Mouse (Mus musculus) brown adipose tissue, adult 24 weeks (tissue): ENCODE data around the gene Runx3. TPM values are rescaled to one million over a fixed set of nuclear protein-coding genes. Genes with fewer than 3 reads are reported as not detected.
"Not testable (repeated sequence)": the region's sequence is repeated elsewhere in the genome, so short reads cannot be mapped to it uniquely, and the experiment has no call there.

Experiments used
- H3K27ac ChIP-seq: fragments of 200-500 bp; replicated peaks from 2 replicates; pipeline ENCODE4 v1.5.1; 2012; ENCODE audit warnings: low read depth, mild to moderate bottlenecking, low read length
- H3K4me1 ChIP-seq: fragments of 200-500 bp; 2 replicates; pipeline ENCODE4 v1.6.1; 2012; ENCODE audit warnings: low read length, mixed read lengths; ENCODE audit not compliant: control insufficient read depth, insufficient read depth, insufficient read length
- H3K4me3 ChIP-seq: fragments of 200-500 bp; 2 replicates; pipeline ENCODE4 v1.5.1; 2012; ENCODE audit warnings: low read depth, mild to moderate bottlenecking, low read length, moderate library complexity; ENCODE audit not compliant: insufficient read depth
- polyA plus RNA-seq: library from polyadenylated mRNA; stranded (reverse); fragments of >200 nt; gene quantifications from 2 replicates; pipeline ENCODE4 v1.2.4, GENCODE M21; 2012; ENCODE audit not compliant: missing spikeins, insufficient read depth, insufficient read length

Gene Runx3
- polyA plus RNA-seq, 1 experiment = 0.28 TPM

DNA sequence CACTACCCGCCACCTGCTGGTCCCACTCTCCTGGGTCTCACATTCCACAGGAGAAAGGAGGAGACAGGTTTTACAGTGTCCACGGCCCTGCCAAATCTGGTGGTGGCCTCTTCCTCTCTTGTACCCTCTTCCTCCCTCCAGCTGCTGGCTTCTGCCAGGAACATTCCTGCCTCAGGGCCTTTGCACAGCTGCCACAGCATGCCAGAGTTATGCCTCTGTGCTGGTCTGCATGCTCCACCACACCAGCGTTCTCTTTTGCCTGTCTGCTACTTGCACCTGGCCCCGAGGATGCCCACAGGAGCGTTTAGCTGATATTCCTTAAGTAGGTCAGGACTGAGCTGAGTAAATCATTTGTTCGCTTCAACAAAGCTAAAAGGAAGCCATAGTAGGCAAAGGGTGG, 45.3 kb downstream of the Runx3 start:
- H3K4me1 ChIP-seq = no peaks in the 10 kb centered on the region
- H3K4me3 ChIP-seq = no peak overlapping the region
- H3K27ac ChIP-seq = no peak overlapping the region

DNA sequence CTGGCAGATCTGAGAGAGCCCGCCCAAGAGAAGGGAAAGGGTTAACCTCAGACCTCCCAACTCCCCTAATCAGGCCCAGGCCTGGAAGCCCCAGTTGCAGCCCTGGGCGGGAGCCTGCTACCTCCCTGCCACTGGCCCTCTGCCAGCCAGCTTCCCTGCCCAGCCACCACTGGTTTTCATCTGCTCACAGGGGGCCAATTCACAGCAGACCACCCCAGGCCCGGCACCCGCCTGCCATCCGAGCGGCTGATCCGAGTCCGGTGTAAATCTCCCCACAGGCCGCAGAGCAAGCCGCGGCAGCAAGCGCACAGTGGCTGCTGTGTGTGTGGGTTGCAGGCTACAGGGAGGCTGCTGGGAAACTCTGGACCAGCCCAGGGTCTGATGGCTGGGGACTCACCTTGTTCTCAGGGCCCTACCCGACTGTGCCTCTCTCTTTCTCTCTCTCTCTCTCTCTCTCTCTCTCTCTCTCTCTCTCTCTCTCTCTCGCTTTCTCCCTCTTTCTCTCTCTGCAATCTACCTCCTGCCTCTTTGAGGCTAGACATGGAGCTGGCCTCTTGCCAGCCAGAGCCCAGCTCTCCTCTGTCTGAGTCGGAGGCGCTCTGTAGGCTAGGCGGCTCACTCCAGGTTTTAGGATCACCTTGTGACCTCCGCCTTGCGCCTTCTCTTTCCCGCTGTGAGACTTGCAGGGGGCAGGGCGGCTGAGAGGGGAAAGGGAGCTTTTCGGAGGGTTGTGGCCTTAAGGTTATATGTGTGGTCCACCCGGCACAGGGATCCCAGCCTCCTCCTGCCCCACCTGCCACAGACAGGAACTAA, 46.2 kb downstream of the Runx3 start:
- H3K4me1 ChIP-seq = no peaks in the 10 kb centered on the region
- H3K27ac ChIP-seq = no peak overlapping the region
- H3K4me3 ChIP-seq = no peak overlapping the region

DNA sequence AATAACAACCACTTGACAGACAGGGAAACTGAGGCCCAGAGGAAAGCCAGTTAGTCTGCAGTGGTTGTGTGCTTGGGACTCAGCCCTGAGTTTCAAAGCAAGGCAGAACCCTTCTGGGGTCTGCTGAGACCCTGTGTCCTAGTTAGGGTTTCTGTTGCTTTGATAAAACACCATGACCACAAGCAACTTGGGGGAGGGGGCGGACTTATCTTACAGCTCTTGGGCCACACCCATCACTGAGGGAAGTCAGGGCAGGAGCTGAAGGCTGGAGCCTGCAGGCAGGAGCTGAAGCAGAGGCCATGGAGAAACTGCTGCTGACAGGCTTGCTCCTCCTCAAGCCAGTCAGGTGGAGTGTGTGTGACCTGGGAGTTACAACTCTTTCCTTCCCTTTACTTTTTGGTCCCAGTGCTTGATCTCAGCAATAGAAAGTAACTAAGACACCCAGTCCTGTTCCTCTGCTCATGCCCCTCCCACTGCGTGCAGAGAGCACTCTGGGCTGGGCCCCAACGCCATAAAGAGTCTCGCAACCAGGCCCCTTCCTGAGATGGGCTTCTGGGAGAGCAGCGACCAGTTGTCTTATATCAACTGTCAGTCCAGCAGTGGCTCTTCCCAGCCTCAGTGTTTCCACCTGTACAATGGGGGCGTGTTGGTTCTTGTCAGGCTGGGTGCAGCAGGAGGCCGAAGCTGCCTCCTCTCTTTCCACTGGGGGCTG, 47.5 kb downstream of the Runx3 start:
- Histone ChIP-seq H3K4me3 (no peak overlapping the region), H3K4me1 (no peaks in the 10 kb centered on the region), H3K27ac (no peak overlapping the region)

DNA sequence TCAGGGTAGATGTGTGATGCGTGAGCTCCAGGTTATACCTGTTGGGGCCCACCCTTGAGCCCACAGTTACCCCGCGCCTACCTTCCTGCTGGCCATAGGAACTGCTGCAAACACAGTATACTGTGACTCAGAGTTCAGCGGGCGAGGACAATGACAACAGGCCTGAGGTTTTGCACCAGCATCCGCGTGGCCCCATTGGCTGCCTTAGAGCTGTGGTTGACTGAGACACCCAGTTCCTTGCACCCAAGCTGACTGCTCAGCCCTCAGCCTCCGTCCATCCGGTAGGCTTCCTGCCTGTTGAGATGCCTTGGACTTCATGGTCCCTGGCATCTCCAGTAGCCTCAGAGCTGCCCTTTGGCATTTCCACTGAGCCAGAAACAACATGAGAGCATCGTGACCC, 48.6 kb downstream of the Runx3 start:
- no peak overlapping the region for H3K27ac ChIP-seq
- no peak overlapping the region for H3K4me3 ChIP-seq
- H3K4me1 ChIP-seq = no peaks in the 10 kb centered on the region

- H3K27ac ChIP-seq = no peak overlapping the region
- no peaks in the 10 kb centered on the region for H3K4me1 ChIP-seq
- no peak overlapping the region for H3K4me3 ChIP-seq
Observed at GRCm38 (mm10) chr4:135169501-135169900, 49.0 kb downstream of the Runx3 start.

DNA sequence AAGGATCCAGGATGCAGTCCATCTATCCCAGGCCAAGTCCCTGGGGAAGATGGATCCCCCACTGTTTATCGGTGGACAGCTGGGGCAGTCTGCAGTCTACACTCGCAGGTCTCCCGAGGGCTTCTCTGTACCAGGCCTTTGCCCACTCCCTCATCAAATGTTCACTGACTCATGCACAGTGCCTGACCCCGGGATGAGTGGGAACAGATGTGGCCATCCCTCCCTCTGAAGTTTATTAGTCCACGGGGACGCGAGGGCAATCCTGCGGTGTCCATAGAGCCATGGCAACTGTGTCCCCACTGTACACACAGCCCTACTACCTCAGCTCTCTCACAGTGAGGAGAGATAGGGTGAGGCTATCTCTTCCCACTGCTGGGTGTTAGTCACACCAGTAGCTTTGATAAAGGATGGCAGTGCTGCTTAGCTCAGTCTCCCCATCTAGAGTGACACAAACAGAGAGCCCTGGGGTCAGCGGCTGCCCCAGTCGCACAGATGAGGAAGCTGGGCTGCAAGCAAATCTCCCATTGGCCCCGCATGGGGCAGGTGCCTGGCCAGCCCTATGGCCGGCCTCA, 50.9 kb downstream of the Runx3 start:
- Histone ChIP-seq H3K4me1 (no peaks in the 10 kb centered on the region), H3K27ac (no peak overlapping the region), H3K4me3 (no peak overlapping the region)

- Histone ChIP-seq H3K4me3 (no peak overlapping the region), H3K27ac (no peak overlapping the region), H3K4me1 (no peaks in the 10 kb centered on the region)
Observed at GRCm38 (mm10) chr4:135175406-135176120, 55.1 kb downstream of the Runx3 start.

GRCm38 (mm10) chr4:135177568-135177967, 57.1 kb downstream of the Runx3 start:
- no peak overlapping the region for H3K4me3 ChIP-seq
- no peaks in the 10 kb centered on the region for H3K4me1 ChIP-seq
- H3K27ac ChIP-seq = no peak overlapping the region

GRCm38 (mm10) chr4:135179077-135179481, 58.6 kb downstream of the Runx3 start:
- no peak overlapping the region for H3K4me3 ChIP-seq
- no peak overlapping the region for H3K27ac ChIP-seq
- no peaks in the 10 kb centered on the region for H3K4me1 ChIP-seq

DNA sequence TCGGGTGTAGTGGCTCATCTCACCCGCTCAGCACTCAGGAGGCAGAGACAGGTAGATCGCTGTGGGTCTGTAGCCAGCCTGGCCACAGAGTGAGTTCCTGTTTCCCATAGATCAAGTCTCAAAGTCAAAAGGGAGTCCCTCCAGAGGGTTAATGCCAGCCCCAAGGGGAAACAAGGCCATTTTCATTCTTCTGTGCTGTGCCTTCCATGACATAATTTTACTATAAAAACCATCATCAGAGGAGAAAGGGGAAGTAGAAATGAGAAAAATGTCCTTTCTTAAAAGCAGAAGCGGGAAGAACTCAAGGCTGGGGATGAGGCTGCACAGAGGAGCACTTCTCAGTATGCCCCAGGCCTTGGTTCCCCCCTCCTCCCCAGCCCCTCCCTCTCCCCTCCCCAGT, 61.4 kb downstream of the Runx3 start:
- Histone ChIP-seq H3K27ac (no peak overlapping the region; the same call in 1 of the 2 replicates), H3K4me1 (no peaks in the 10 kb centered on the region), H3K4me3 (no peak overlapping the region)

DNA sequence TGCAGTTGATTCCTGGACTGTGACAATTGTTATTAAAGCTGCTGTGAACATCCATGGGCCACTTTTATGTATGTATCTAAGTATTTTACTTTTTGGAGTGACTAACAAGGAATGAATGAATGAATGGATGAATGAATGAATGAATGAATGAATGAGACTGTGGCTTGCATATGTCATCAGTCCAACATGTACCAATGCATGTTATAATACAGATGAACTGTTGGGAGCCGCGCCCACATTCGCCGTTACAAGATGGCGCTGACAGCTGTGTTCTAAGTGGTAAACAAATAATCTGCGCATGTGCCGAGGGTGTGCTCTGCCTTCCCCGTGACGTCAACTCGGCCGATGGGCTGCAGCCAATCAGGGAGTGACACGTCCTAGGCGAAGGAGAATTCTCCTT, 63.8 kb downstream of the Runx3 start:
- H3K4me1 ChIP-seq, H3K27ac ChIP-seq, H3K4me3 ChIP-seq: not testable (repeated sequence)

DNA sequence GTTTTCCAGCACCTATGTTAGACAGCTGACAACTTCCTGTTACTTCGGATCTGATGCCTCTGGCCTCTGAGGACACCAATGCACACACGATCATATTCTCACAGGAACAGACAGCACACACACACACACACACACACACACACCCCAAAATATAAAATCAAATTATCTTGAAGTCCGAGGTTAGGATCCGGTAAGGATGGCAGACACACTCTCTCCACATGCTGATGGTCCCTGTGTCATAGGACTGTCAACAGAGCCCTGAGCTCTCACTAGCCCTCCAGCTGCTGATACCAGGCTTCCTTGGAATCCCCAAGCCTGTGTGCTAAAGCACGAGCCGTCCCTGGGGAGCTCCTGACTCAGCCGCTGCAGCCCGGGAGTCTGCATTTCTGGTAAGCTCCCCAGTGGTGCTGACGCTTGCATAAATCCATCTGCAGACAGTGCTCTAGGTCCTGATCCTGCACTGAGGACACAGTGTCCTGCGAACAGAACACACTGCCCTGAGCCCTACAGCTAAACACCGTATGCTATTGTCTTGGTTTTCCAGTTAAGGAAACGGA, 69.1 kb downstream of the Runx3 start:
- Histone ChIP-seq H3K4me3 (no peak overlapping the region), H3K27ac (no peak overlapping the region), H3K4me1 (0 out of 2 replicates have a peak, but pooled peaks cover 2% of the 10 kb centered on the region)

GRCm38 (mm10) chr4:135190364-135190763, 69.9 kb downstream of the Runx3 start:
- Histone ChIP-seq H3K4me3 (no peak overlapping the region), H3K4me1 (0 out of 2 replicates have a peak, but pooled peaks cover 2% of the 10 kb centered on the region), H3K27ac (no peak overlapping the region)

- H3K27ac ChIP-seq = no peak overlapping the region
- no peak overlapping the region for H3K4me3 ChIP-seq
- 0 out of 2 replicates have a peak, but pooled peaks cover 2% of the 10 kb centered on the region for H3K4me1 ChIP-seq
Observed at GRCm38 (mm10) chr4:135191185-135191584, 70.7 kb downstream of the Runx3 start.

DNA sequence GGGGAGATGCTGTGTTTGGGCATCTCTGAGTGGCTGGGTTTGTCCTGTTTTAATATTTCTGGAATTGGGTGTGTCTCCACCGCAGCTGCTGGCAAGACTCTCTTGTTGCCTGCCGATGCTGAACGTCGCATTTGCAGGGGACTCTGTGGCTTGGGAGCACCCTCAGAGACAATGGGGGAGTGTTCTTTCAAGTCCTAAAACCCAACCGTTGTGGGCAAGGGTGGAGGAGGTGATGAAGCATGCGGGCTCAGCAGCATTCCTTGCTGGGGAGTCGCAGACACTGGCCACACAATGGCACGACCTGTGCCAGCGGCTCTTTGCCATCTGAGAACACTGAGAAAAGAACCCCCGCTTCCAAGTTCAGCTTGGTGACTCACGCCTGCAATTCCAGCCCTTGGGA, 71.2 kb downstream of the Runx3 start:
- Histone ChIP-seq H3K4me3 (no peak overlapping the region), H3K27ac (no peak overlapping the region), H3K4me1 (0 out of 2 replicates have a peak, but pooled peaks cover 2% of the 10 kb centered on the region)
